Mouse (Mus musculus) embryonic facial prominence, embryonic 13.5 days (tissue): ENCODE results near the gene Rhbdd2. TPM values are rescaled to one million over a fixed set of nuclear protein-coding genes. Genes with fewer than 3 reads are reported as not detected.

Source experiments
- ATAC-seq: fragments of 200-750 bp; cut with Nextera tagmentation; 2 replicates; pipeline ENCODE4 v1.8.0; 2017; ENCODE audit warnings: low read depth; ENCODE audit not compliant: insufficient number of reproducible peaks, insufficient read depth, low FRiP score, low TSS enrichment
- H3K27ac ChIP-seq: fragments of 300-500 bp; sonication (generic); 2 replicates; pipeline ENCODE4 v1.5.1; 2015; ENCODE audit warnings: moderate library complexity, mild to moderate bottlenecking, inconsistent platforms
- H3K27me3 ChIP-seq: fragments of 300-500 bp; sonication (generic); 2 replicates; pipeline ENCODE4 v1.6.1; 2015; ENCODE audit warnings: mild to moderate bottlenecking, inconsistent platforms
- H3K36me3 ChIP-seq: fragments of 300-500 bp; sonication (generic); 2 replicates; pipeline ENCODE4 v1.6.1; 2015; ENCODE audit warnings: mild to moderate bottlenecking, inconsistent platforms
- H3K4me1 ChIP-seq: fragments of 300-500 bp; sonication (generic); 2 replicates; pipeline ENCODE4 v1.6.1; 2015; ENCODE audit warnings: inconsistent platforms
- H3K4me2 ChIP-seq: fragments of 300-500 bp; sonication (generic); 2 replicates; pipeline ENCODE4 v1.6.1; 2015; ENCODE audit warnings: moderate library complexity, mild to moderate bottlenecking, inconsistent platforms
- H3K4me3 ChIP-seq: fragments of 300-500 bp; sonication (generic); 2 replicates; pipeline ENCODE4 v1.5.1; 2015; ENCODE audit warnings: mild to moderate bottlenecking, inconsistent platforms
- H3K9ac ChIP-seq: fragments of 300-500 bp; sonication (generic); 2 replicates; pipeline ENCODE4 v1.6.1; 2015; ENCODE audit warnings: mild to moderate bottlenecking, inconsistent platforms
- H3K9me3 ChIP-seq: fragments of 300-500 bp; sonication (generic); 2 replicates; pipeline ENCODE4 v1.6.1; 2016; ENCODE audit warnings: inconsistent platforms
- WGBS: fragments of 180-500 bp; shearing (Covaris S2); methylation state at CpG from one replicate; pipeline ENCODE4 v1.1.7; 2015; ENCODE audit warnings: mixed read lengths; 5-methylcytosine and 5-hydroxymethylcytosine counted together
- polyA plus RNA-seq: library from polyadenylated mRNA; unstranded; fragments of >200 nt; fragmentation: Nextera tagmentation; extraction: Ambion mirVana; gene quantifications from 2 replicates; pipeline ENCODE4 v1.2.1, GENCODE M21; 2015

Rhbdd2 gene
- polyA plus RNA-seq, 1 experiment from 2014 or later: 46.9 TPM

- Histone ChIP-seq H3K27me3 (no peaks in the 10 kb centered on the region), H3K9ac (no peak overlapping the region), H3K9me3 (no peaks in the 10 kb centered on the region), H3K27ac (no peak overlapping the region), H3K36me3 (no peaks in the 10 kb centered on the region), H3K4me3 (no peak overlapping the region), H3K4me2 (no peak overlapping the region), H3K4me1 (no peaks in the 10 kb centered on the region)
- no peak for ATAC-seq
- WGBS: 88% methylated on average over 12 of the region's 12 CpGs
Observed at GRCm38 (mm10) chr5:135682942-135683570, 50.6 kb downstream of the Rhbdd2 start.

- Histone ChIP-seq H3K27me3 (no peaks in the 10 kb centered on the region), H3K36me3 (0 out of 2 replicates have a peak, but pooled peaks cover 3% of the 10 kb centered on the region), H3K27ac (no peak overlapping the region), H3K4me1 (peaks cover 21% of the 10 kb centered on the region), H3K4me3 (peak overlapping the region; percentile 81), H3K9me3 (no peaks in the 10 kb centered on the region), H3K9ac (0 out of 2 replicates have a peak overlapping the region, but pooled peaks have one; percentile 84), H3K4me2 (peak overlapping the region; percentile 95)
- no peak for ATAC-seq
- 90% methylated on average over 5 of the region's 5 CpGs for WGBS
Observed at GRCm38 (mm10) chr5:135690401-135690800, 58.0 kb downstream of the Rhbdd2 start.

DNA sequence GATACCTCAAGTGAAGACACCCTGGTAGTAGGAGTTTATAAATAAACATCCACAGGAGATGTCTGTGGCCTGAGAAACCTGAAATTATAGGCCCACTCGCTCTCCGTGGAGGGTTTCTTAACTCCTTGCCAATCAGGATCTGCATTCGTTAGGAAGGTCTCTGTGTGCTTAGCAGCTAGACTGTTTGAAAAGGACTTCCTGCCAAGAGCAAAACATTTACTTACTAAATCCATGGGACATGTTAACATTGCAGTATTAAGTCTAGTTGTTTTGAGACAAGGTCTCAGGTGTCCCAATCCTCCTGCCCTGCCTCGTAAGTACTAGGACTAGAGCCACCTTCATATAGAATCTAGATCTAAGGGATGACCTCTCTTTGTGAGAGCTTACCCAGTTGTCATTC lies 58.8 kb downstream of the Rhbdd2 start:
- Histone ChIP-seq H3K9ac (no peak overlapping the region), H3K27me3 (no peaks in the 10 kb centered on the region), H3K36me3 (0 out of 2 replicates have a peak, but pooled peaks cover 3% of the 10 kb centered on the region), H3K4me2 (no peak overlapping the region), H3K4me3 (no peak overlapping the region), H3K4me1 (peaks cover 24% of the 10 kb centered on the region), H3K9me3 (no peaks in the 10 kb centered on the region), H3K27ac (no peak overlapping the region)
- WGBS: 83% methylated on average over 4 of the region's 4 CpGs
- no peak for ATAC-seq

DNA sequence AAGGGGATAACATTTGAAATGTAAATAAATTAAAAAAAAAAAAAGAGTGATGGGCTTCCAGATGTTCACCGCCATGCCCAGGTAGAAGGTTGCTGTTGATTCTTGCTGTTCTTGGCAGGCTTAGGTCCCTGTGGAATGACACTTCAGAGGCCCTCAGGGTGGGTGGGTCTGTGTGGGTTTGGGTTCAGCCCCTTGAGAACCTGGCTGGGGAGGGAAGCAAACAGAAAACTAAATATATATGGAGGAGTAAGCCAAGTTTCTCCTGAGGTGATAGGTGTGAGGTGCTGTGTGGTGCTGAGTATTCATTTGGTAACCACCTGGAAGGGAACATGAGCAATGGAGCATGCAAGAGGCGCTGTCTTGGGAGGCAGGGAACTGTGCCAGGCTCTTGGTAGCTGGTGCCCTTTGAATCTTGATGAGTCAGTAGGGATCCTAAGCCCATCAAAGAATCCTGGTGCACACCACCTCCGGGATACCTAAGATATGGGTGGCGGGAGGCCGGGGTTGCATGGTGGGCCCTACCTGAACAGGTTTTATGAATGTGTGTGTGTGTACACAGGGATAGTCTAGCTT lies 60.9 kb downstream of the Rhbdd2 start:
- Histone ChIP-seq H3K9ac (no peak overlapping the region), H3K4me1 (peaks cover 21% of the 10 kb centered on the region), H3K27ac (no peak overlapping the region), H3K36me3 (peaks cover 7% of the 10 kb centered on the region), H3K27me3 (no peaks in the 10 kb centered on the region), H3K4me3 (no peak overlapping the region), H3K9me3 (no peaks in the 10 kb centered on the region), H3K4me2 (no peak overlapping the region)
- 94% methylated on average over 5 of the region's 5 CpGs for WGBS
- ATAC-seq: no peak

GRCm38 (mm10) chr5:135695277-135695721 lies 62.9 kb downstream of the Rhbdd2 start:
- Histone ChIP-seq H3K9ac (no peak overlapping the region), H3K9me3 (no peaks in the 10 kb centered on the region), H3K4me3 (no peak overlapping the region), H3K27ac (no peak overlapping the region), H3K27me3 (no peaks in the 10 kb centered on the region), H3K4me2 (no peak overlapping the region), H3K4me1 (peaks cover 12% of the 10 kb centered on the region), H3K36me3 (peaks cover 20% of the 10 kb centered on the region)
- 28% methylated on average over 7 of the region's 7 CpGs for WGBS
- ATAC-seq: 0 out of 2 replicates have a peak, but pooled peaks have one; percentile 20

Other genes starting within 250 kb of the Rhbdd2 start
- 16.3 and 17.0 TPM in 2 replicates for gene Pom121, start 238.1 kb upstream of the Rhbdd2 start, polyA plus RNA-seq
- 34.6 and 37.9 TPM in 2 replicates for gene Hip1, start 87.5 kb upstream of the Rhbdd2 start, polyA plus RNA-seq
- not detected in 2 replicates for gene Ccl26, start 69.0 kb upstream of the Rhbdd2 start, polyA plus RNA-seq
- gene Ccl24, start 59.6 kb upstream of the Rhbdd2 start, polyA plus RNA-seq: 1.6 and 1.7 TPM in 2 replicates
- gene Por, start 37.4 kb downstream of the Rhbdd2 start, polyA plus RNA-seq: 75.0 and 76.5 TPM in 2 replicates
- gene Tmem120a, start 111.8 kb downstream of the Rhbdd2 start, polyA plus RNA-seq: 39.4 and 46.8 TPM in 2 replicates
- gene Styxl1, start 145.8 kb downstream of the Rhbdd2 start, polyA plus RNA-seq: 0.31 TPM in 1 of 2 replicates, not detected in the other
- gene Mdh2, start 145.9 kb downstream of the Rhbdd2 start, polyA plus RNA-seq: 432 and 479 TPM in 2 replicates
- gene Srrm3, start 174.3 kb downstream of the Rhbdd2 start, polyA plus RNA-seq: 1.1 and 1.5 TPM in 2 replicates